Mouse (Mus musculus) sigmoid colon, adult 10 weeks (tissue): Measurements from ENCODE around the gene Sox5. TPM values are rescaled to one million over a fixed set of nuclear protein-coding genes. Genes with fewer than 3 reads are reported as not detected.

Experiments used
- polyA plus RNA-seq: library from polyadenylated mRNA; stranded (reverse); fragments of 350-450 nt; fragmentation: Illumina TruSeq; extraction: RNeasy Lipid Tissue Mini Kit (QIAGEN cat#74804); gene quantifications from one replicate; pipeline ENCODE4 v1.2.3, GENCODE M21; 2014; ENCODE audit warnings: low read depth, low replicate concordance

The Sox5 gene
- polyA plus RNA-seq: 1.8 TPM

GRCm38 (mm10) chr6:144781431-144782030 is at the start of gene Sox5:
Gene Sox5, minus strand, starts transcription at chr6:144781977.

